Mouse (Mus musculus): ENCODE results near the gene Szrd1. TPM values are rescaled to one million over a fixed set of nuclear protein-coding genes. Genes with fewer than 3 reads are reported as not detected.
"Not testable (repeated sequence)": the region's sequence is repeated elsewhere in the genome, so short reads cannot be mapped to it uniquely, and the experiment has no call there.

Szrd1 gene
- polyA plus RNA-seq, 1 experiment = 126 TPM

DNA sequence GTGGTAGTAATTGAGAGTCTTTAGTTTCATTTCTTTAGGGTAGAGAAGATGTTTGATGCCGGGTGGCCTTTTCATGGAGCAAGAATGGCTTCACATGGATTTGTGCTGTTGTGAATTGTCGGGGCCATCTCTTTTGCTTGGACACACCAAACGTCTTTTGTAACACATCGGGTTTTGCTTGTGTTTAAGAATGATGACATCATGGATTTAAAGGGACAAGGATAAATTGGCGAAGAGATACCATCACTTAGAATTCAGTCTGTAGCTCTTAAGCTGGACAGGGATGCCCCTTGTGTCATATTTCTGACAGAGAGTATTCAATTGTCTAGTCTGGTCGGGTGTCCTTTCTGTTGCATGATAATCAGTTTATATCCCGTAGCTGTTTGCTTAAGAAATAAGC, 9.5 kb upstream of the Szrd1 start:
- Histone ChIP-seq H3K27ac (ENCODE audit: insufficient read depth, low read length) (no peak overlapping the region), H3K4me1 (ENCODE audit: control insufficient read depth, insufficient read depth, low read length) (no peaks in the 10 kb centered on the region; the same call in 1 of the 2 replicates), H3K4me3 (ENCODE audit: insufficient read depth, low read length) (peak overlapping the region; percentile 84)
- no peak for TF ChIP-seq CTCF (IDR thresholded peaks at IDR 0.05; ENCODE audit: borderline replicate concordance, insufficient read depth, low read length)
- no peak for TF ChIP-seq POLR2A (IDR thresholded peaks at IDR 0.05; ENCODE audit: low read depth, low read length)

GRCm38 (mm10) chr4:141148009-141148801, 8.6 kb upstream of the Szrd1 start:
- no peak for TF ChIP-seq CTCF (IDR thresholded peaks at IDR 0.05; ENCODE audit: borderline replicate concordance, insufficient read depth, low read length)
- no peak for TF ChIP-seq POLR2A (IDR thresholded peaks at IDR 0.05; ENCODE audit: low read depth, low read length)
- H3K27ac ChIP-seq (ENCODE audit: insufficient read depth, low read length) = peak overlapping the region; percentile 6; the same call in 1 of the 2 replicates
- peak overlapping the region; percentile 84 for H3K4me3 ChIP-seq (ENCODE audit: insufficient read depth, low read length)
- no peaks in the 10 kb centered on the region; the same call in 1 of the 2 replicates for H3K4me1 ChIP-seq (ENCODE audit: control insufficient read depth, insufficient read depth, low read length)

- peaks cover 4% of the 10 kb centered on the region for H3K4me1 ChIP-seq (ENCODE audit: control insufficient read depth, insufficient read depth, low read length)
- TF ChIP-seq CTCF (IDR thresholded peaks at IDR 0.05; ENCODE audit: borderline replicate concordance, insufficient read depth, low read length) = peak; percentile 33; the same call in 1 of the 2 replicates
- peak; percentile 71 for TF ChIP-seq POLR2A (IDR thresholded peaks at IDR 0.05; ENCODE audit: low read depth, low read length)
- H3K4me3 ChIP-seq (ENCODE audit: insufficient read depth, low read length) = peak within 1 kb of the TSS; percentile 84
- peak within 1 kb of the TSS; percentile 92 for H3K27ac ChIP-seq (ENCODE audit: insufficient read depth, low read length)
Measured at GRCm38 (mm10) chr4:141147112-141148008, 7.8 kb upstream of the Szrd1 start, which contains the start of gene Fbxo42. TSS of gene Fbxo42 (plus strand) at chr4:141147913.

GRCm38 (mm10) chr4:141146491-141147033, 7.0 kb upstream of the Szrd1 start:
- H3K4me1 ChIP-seq (ENCODE audit: control insufficient read depth, insufficient read depth, low read length) = peaks cover 4% of the 10 kb centered on the region
- TF ChIP-seq CTCF (IDR thresholded peaks at IDR 0.05; ENCODE audit: borderline replicate concordance, insufficient read depth, low read length) (no peak), POLR2A (IDR thresholded peaks at IDR 0.05; ENCODE audit: low read depth, low read length) (no peak)
- H3K4me3 ChIP-seq (ENCODE audit: insufficient read depth, low read length) = no peak overlapping the region
- peak overlapping the region; percentile 92; the same call in 1 of the 2 replicates for H3K27ac ChIP-seq (ENCODE audit: insufficient read depth, low read length)

- H3K4me3 ChIP-seq (ENCODE audit: insufficient read depth, low read length); H3K27ac ChIP-seq (ENCODE audit: insufficient read depth, low read length); H3K4me1 ChIP-seq (ENCODE audit: control insufficient read depth, insufficient read depth, low read length): not testable (repeated sequence)
Measured at GRCm38 (mm10) chr4:141145124-141145523, 5.5 kb upstream of the Szrd1 start.

DNA sequence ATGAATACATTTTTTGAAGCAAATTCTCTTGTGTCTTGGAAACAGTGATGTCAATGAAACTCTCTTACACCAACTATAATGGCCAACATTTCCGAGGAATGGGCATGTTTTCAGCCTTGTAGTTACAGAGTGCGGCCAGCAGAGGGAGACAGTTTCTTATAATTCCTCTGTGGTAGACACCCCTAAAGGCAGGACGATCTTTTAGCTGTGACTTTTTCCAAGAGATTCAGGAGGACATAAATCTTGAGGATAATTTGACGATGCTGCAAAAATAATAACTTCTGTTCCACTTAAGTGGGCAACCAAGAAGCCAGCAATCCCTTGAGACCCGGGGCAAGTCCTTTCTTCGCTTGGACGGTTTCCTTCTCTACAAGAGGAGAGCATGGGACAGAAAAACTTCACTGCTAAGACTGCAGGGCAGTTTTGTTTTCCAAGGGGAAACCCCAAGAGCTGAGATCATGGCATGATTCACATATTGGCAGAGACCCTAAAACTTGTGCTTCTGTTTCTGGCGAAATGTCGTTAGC, 2.8 kb upstream of the Szrd1 start:
- TF ChIP-seq POLR2A (IDR thresholded peaks at IDR 0.05; ENCODE audit: low read depth, low read length) (no peak), CTCF (IDR thresholded peaks at IDR 0.05; ENCODE audit: borderline replicate concordance, insufficient read depth, low read length) (no peak)
- peak overlapping the region; percentile 34 for H3K4me3 ChIP-seq (ENCODE audit: insufficient read depth, low read length)
- H3K4me1 ChIP-seq (ENCODE audit: control insufficient read depth, insufficient read depth, low read length) = peaks cover 4% of the 10 kb centered on the region; the same call in 1 of the 2 replicates
- peak overlapping the region; percentile 66 for H3K27ac ChIP-seq (ENCODE audit: insufficient read depth, low read length)

GRCm38 (mm10) chr4:141140967-141141366, 1.4 kb upstream of the Szrd1 start:
- no peak overlapping the region for H3K27ac ChIP-seq (ENCODE audit: insufficient read depth, low read length)
- H3K4me1 ChIP-seq (ENCODE audit: control insufficient read depth, insufficient read depth, low read length) = peaks cover 12% of the 10 kb centered on the region
- no peak overlapping the region for H3K4me3 ChIP-seq (ENCODE audit: insufficient read depth, low read length)
- TF ChIP-seq CTCF (IDR thresholded peaks at IDR 0.05; ENCODE audit: borderline replicate concordance, insufficient read depth, low read length) = no peak
- no peak for TF ChIP-seq POLR2A (IDR thresholded peaks at IDR 0.05; ENCODE audit: low read depth, low read length)

DNA sequence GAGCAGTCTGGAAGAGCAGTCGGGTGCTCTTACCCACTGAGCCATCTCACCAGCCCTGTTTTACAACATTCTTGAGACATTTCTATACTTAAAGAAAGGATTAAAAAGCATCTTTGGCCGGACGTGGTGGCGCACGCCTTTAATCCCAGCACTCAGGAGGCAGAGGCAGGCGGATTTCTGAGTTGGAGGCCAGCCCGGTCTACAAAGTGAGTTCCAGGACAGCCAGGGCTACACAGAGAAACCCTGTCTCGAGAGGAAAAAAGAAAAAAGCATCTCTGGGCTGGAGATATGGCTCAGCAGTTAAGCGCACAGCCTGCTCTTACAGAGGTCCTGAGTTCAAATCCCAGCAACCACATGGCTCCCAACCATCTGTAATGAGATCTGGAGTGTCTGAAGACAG, 779 bp upstream of the Szrd1 start:
- H3K4me1 ChIP-seq (ENCODE audit: control insufficient read depth, insufficient read depth, low read length) = peaks cover 12% of the 10 kb centered on the region
- H3K4me3 ChIP-seq (ENCODE audit: insufficient read depth, low read length); H3K27ac ChIP-seq (ENCODE audit: insufficient read depth, low read length): not testable (repeated sequence)

DNA sequence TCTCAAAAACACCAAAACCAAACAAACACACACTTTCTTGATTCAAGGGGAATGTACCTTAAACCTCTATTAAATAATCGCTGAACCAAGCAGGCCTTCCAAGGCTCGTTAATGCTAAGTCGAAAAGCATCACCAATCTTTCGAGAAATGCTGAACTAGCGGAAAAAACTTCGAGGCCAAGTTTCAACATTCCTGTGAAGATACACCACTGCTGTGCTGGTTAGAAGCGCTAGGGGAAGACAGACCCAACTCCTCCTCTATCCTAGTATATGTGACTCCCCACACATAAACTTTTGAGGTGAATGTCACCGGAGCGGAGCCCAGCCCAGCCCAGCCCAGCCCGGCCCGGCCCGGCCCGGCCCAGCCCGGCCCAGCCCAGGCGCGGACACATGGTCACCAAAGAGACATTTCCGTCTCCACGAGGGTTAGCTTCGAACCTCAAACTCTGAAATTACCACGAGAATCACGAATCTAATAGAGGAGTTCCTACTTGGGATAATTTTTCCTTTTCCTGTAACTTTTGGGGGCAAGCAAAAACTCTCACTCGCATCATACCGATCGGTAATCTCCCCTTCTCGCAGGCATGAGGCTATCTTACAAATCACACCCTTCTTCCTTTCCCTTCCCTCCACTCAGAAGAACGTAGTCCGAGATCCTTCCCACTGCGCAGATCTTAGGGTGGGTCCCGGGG, 1.0 kb downstream of the Szrd1 start:
- TF ChIP-seq CTCF (IDR thresholded peaks at IDR 0.05; ENCODE audit: borderline replicate concordance, insufficient read depth, low read length) = no peak
- TF ChIP-seq POLR2A (IDR thresholded peaks at IDR 0.05; ENCODE audit: low read depth, low read length) = no peak; the same call in 1 of the 2 replicates
- peak overlapping the region; percentile 91 for H3K27ac ChIP-seq (ENCODE audit: insufficient read depth, low read length)
- H3K4me3 ChIP-seq (ENCODE audit: insufficient read depth, low read length) = peak overlapping the region; percentile 91

GRCm38 (mm10) chr4:141137740-141138139, 1.8 kb downstream of the Szrd1 start:
- peak overlapping the region; percentile 91; the same call in 1 of the 2 replicates for H3K4me3 ChIP-seq (ENCODE audit: insufficient read depth, low read length)
- not testable (repeated sequence) for H3K27ac ChIP-seq (ENCODE audit: insufficient read depth, low read length); H3K4me1 ChIP-seq (ENCODE audit: control insufficient read depth, insufficient read depth, low read length)

More for the DNA sequence above, 1.0 kb downstream of the Szrd1 start:
- H3K4me1 ChIP-seq (ENCODE audit: control insufficient read depth, insufficient read depth, low read length) = peaks cover 12% of the 10 kb centered on the region

Data from embryonic fibroblast, embryonic 13.5 days (primary cell).